Mouse (Mus musculus) midbrain, embryonic 14.5 days (tissue): ENCODE data around the gene 2310061I04Rik. TPM values are rescaled to one million over a fixed set of nuclear protein-coding genes. Genes with fewer than 3 reads are reported as not detected.

Source experiments
- ATAC-seq: fragments of 200-750 bp; cut with Nextera tagmentation; 2 replicates; pipeline ENCODE4 v1.8.0; 2017; ENCODE audit warnings: moderate number of reproducible peaks, moderate library complexity; ENCODE audit not compliant: low FRiP score, low TSS enrichment
- DNase-seq: peaks from one replicate; pipeline ENCODE4 v3.0.0-alpha.2; 2015
- H3K27ac ChIP-seq: fragments of 300-500 bp; sonication (generic); replicated peaks from 2 replicates; pipeline ENCODE4 v1.5.1; 2014; ENCODE audit warnings: mild to moderate bottlenecking, low read depth, low read length, moderate library complexity
- H3K27me3 ChIP-seq: fragments of 300-500 bp; sonication (generic); 2 replicates; pipeline ENCODE4 v1.6.1; 2014; ENCODE audit warnings: low read length, control low read depth, mixed read lengths; ENCODE audit not compliant: control insufficient read depth, insufficient read depth
- H3K36me3 ChIP-seq: fragments of 300-500 bp; sonication (generic); 2 replicates; pipeline ENCODE4 v1.6.1; 2014; ENCODE audit warnings: low read length, control low read depth; ENCODE audit not compliant: control insufficient read depth, insufficient read depth
- H3K4me1 ChIP-seq: fragments of 300-500 bp; sonication (generic); 2 replicates; pipeline ENCODE4 v1.6.1; 2014; ENCODE audit warnings: mild to moderate bottlenecking, antibody characterized with exemption, low read length, control low read depth; ENCODE audit not compliant: control insufficient read depth, insufficient read depth
- H3K4me2 ChIP-seq: fragments of 300-500 bp; sonication (generic); 2 replicates; pipeline ENCODE4 v1.6.1; 2014; ENCODE audit warnings: mild to moderate bottlenecking, low read length, moderate library complexity
- H3K4me3 ChIP-seq: fragments of 300-500 bp; sonication (generic); replicated peaks from 2 replicates; pipeline ENCODE4 v1.5.1; 2014; ENCODE audit warnings: low read depth, low read length
- H3K9ac ChIP-seq: fragments of 300-500 bp; sonication (generic); replicated peaks from 2 replicates; pipeline ENCODE4 v1.6.1; 2014; ENCODE audit warnings: mild to moderate bottlenecking, low read length, moderate library complexity
- H3K9me3 ChIP-seq: fragments of 300-500 bp; sonication (generic); 2 replicates; pipeline ENCODE4 v1.6.1; 2016; ENCODE audit warnings: low read length, control low read depth, mixed read lengths; ENCODE audit not compliant: control insufficient read depth
- WGBS: fragments of 180-500 bp; shearing (Covaris S2); extraction: QIAGEN DNeasy Blood & Tissue Kit; methylation state at CpG from one replicate; pipeline ENCODE4 v1.1.7; 2014; 5-methylcytosine and 5-hydroxymethylcytosine counted together
- polyA plus RNA-seq: library from polyadenylated mRNA; unstranded; fragments of >200 nt; fragmentation: Nextera tagmentation; extraction: Ambion mirVana; gene quantifications from 2 replicates; pipeline ENCODE4 v1.2.1, GENCODE M21; 2014

2310061I04Rik gene
- polyA plus RNA-seq, 1 experiment from 2014 or later, result 50.7 TPM

DNA sequence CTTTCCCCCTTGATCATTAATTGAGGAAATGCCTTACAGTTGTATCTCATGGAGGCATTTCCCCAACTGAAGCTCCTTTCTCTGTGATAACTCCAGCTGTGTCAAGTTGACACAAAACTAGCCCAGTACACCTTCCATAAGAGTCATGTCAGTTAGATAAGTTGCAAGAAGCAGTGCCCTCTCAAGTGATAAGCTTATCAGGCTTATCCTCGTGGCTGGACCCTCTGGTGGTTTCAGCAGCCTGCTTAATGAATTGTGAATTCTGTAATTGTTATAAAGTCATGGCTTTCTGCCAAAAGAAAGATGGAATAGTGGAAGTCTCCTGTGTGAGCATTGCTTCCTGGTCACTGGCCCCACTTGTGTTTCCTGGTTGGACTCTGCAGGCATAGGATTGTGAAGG lies 30.2 kb upstream of the 2310061I04Rik start:
- no peak overlapping the region for H3K9ac ChIP-seq
- H3K27ac ChIP-seq, result no peak overlapping the region
- H3K4me3 ChIP-seq, result no peak overlapping the region
- no peak for DNase-seq
- H3K9me3 ChIP-seq, result no peaks in the 10 kb centered on the region
- no peaks in the 10 kb centered on the region for H3K4me1 ChIP-seq
- H3K4me2 ChIP-seq, result no peak overlapping the region
- H3K36me3 ChIP-seq, result peaks cover 81% of the 10 kb centered on the region
- 74% methylated on average over 1 of the region's 1 CpGs for WGBS
- ATAC-seq, result no peak
- H3K27me3 ChIP-seq, result no peaks in the 10 kb centered on the region

GRCm38 (mm10) chr17:35923281-35923680 lies 26.1 kb upstream of the 2310061I04Rik start:
- Histone ChIP-seq H3K9me3 (no peaks in the 10 kb centered on the region), H3K4me3 (no peak overlapping the region), H3K4me1 (peaks cover 30% of the 10 kb centered on the region), H3K4me2 (no peak overlapping the region), H3K36me3 (peaks cover 49% of the 10 kb centered on the region), H3K9ac (no peak overlapping the region), H3K27me3 (no peaks in the 10 kb centered on the region), H3K27ac (no peak overlapping the region)
- ATAC-seq (no peak), DNase-seq (no peak)
- WGBS, result 93% methylated on average over 4 of the region's 4 CpGs

GRCm38 (mm10) chr17:35922566-35922965 lies 25.3 kb upstream of the 2310061I04Rik start:
- no peak overlapping the region for H3K4me3 ChIP-seq
- no peak overlapping the region for H3K27ac ChIP-seq
- H3K9me3 ChIP-seq, result no peaks in the 10 kb centered on the region
- peaks cover 42% of the 10 kb centered on the region for H3K36me3 ChIP-seq
- H3K9ac ChIP-seq, result no peak overlapping the region; the same call in 1 of the 2 replicates
- H3K4me2 ChIP-seq, result no peak overlapping the region
- DNase-seq (no peak), ATAC-seq (no peak)
- no peaks in the 10 kb centered on the region for H3K27me3 ChIP-seq
- peaks cover 30% of the 10 kb centered on the region for H3K4me1 ChIP-seq
- WGBS, result 93% methylated on average over 3 of the region's 3 CpGs

GRCm38 (mm10) chr17:35921710-35922109 lies 24.5 kb upstream of the 2310061I04Rik start:
- H3K9ac ChIP-seq, result no peak overlapping the region
- DNase-seq (no peak), ATAC-seq (no peak)
- H3K36me3 ChIP-seq, result peaks cover 36% of the 10 kb centered on the region
- H3K4me1 ChIP-seq, result peaks cover 30% of the 10 kb centered on the region
- no peaks in the 10 kb centered on the region for H3K27me3 ChIP-seq
- WGBS, result 86% methylated on average over 4 of the region's 4 CpGs
- peak overlapping the region; percentile 92; the same call in 1 of the 2 replicates for H3K27ac ChIP-seq
- H3K4me2 ChIP-seq, result no peak overlapping the region
- no peak overlapping the region for H3K4me3 ChIP-seq
- no peaks in the 10 kb centered on the region for H3K9me3 ChIP-seq

DNA sequence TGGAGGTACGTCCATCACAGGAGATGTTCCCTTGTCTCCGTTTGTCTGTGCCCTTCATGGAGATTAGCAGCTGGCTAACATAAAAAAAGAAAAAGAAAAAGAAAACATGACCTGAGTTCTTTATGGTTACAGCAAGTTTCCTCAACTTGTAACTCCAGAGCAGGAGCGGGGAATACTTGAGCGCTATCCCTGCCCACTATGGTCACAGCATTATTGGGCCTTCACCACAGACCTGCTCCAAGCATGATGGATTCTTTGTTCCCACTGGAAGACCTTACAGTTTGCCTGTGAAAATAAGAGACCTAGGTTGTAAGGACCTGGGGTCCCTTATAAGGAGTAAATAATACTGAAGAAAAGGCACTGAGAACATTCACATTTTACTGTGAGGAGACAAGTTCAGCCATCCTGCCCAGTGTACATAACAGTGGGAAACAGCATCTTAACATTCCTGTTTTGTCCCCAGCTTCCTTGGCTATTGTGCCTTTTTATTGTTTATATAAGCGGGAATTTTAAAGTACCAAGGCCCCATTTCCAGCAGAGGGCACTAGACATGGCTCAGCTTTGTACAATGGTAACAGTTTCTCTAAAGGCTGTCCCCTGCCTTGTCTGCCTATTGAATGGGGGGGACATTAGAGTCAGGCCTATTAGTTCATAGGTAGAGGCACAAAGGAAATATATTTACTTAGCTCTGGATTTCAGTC lies 23.8 kb upstream of the 2310061I04Rik start:
- no peak for ATAC-seq
- 72% methylated on average over 5 of the region's 5 CpGs for WGBS
- peaks cover 29% of the 10 kb centered on the region for H3K36me3 ChIP-seq

DNA sequence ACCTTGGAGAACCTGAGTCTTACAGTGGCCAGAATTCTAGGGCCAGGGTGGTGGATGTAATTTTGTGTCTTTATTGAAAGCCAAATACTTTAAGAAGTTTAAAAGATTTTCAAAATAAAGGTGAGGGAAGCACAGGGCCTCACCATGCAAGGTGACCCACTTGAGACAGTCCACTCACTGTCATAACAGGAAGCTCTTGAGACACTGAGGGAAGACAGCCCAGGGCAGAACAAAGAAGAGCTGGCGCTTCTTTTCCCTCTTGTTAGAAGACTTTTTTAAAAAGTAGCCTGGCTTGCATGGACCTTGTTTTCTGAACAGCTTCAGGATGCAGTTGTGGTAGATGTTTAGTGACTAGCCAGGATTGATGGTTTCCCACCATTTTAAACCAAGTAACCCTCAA lies 23.2 kb upstream of the 2310061I04Rik start:
- Histone ChIP-seq H3K4me3 (peak overlapping the region; percentile 79; the same call in 1 of the 2 replicates), H3K9ac (peak overlapping the region; percentile 59), H3K9me3 (no peaks in the 10 kb centered on the region), H3K4me2 (peak overlapping the region; percentile 65), H3K27ac (peak overlapping the region; percentile 92), H3K4me1 (peaks cover 33% of the 10 kb centered on the region), H3K27me3 (no peaks in the 10 kb centered on the region), H3K36me3 (peaks cover 23% of the 10 kb centered on the region)
- ATAC-seq (no peak), DNase-seq (peak; percentile 12)
- WGBS, result 63% methylated on average over 1 of the region's 1 CpGs

More for the DNA sequence above, 23.8 kb upstream of the 2310061I04Rik start:
- H3K9me3 ChIP-seq, result no peaks in the 10 kb centered on the region
- DNase-seq, result peak; percentile 81
- H3K9ac ChIP-seq, result peak overlapping the region; percentile 17; the same call in 1 of the 2 replicates
- H3K4me2 ChIP-seq, result peak overlapping the region; percentile 65
- peak overlapping the region; percentile 92 for H3K27ac ChIP-seq
- no peak overlapping the region for H3K4me3 ChIP-seq
- peaks cover 30% of the 10 kb centered on the region for H3K4me1 ChIP-seq
- no peaks in the 10 kb centered on the region for H3K27me3 ChIP-seq

DNA sequence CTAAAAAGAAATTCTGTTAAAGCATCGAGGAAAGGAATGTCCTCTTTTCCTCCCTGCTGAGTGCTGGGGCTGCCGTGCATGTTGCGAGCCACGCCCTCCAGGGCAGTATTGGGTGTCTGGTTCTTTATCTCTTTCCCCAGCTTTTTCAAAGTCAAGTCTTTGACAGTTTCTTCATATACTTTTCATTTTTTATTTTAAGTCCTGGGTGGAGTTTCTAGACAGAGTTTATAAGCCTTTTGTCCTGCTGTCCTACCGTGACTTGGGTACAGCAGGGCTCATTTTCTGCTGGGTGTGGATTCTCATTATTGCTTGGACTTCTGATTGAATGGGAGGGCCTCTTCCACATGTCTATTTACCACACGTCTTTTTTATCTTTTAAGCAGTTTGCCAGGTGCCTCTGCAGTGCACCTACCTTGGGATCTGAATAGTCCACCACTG lies 22.7 kb upstream of the 2310061I04Rik start:
- Histone ChIP-seq H3K4me2 (peak overlapping the region; percentile 65), H3K36me3 (peaks cover 18% of the 10 kb centered on the region), H3K9ac (peak overlapping the region; percentile 59), H3K9me3 (no peaks in the 10 kb centered on the region), H3K27ac (peak overlapping the region; percentile 92), H3K27me3 (no peaks in the 10 kb centered on the region), H3K4me3 (peak overlapping the region; percentile 79), H3K4me1 (peaks cover 34% of the 10 kb centered on the region)
- DNase-seq (peak; percentile 42), ATAC-seq (no peak)
- WGBS, result 40% methylated on average over 6 of the region's 6 CpGs

DNA sequence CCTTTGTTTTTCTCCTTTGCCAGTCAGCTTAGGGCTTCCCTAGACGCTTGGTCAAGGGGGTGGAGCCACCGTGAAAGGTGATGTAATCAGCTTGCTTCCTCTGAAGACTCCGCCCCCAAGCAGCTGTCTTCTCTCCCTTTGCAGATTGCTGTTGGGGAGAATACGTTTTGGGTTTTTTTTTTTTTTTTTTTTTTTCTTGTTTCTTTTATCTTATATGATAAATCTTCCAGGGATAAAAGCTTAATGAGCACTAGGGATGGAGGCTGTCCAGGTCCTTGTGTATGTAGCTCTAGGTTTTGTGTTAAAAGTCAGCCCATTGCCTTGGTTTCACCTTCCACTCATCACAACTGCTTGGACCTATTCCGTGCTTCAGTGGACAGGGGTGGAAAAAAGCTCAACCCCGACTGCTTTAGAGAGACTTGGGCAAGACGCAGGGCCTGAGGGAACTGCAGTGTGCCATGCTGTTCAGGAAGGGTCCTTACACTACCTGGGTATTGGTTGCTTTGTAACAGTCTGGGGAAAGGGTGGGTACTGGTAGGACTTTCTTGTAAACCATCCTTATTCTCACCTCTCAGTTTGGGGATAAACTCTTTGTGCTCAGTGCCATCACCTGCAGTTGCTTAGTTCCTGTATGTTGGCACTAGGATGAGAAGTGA lies 22.0 kb upstream of the 2310061I04Rik start:
- no peaks in the 10 kb centered on the region for H3K9me3 ChIP-seq
- H3K36me3 ChIP-seq, result peaks cover 11% of the 10 kb centered on the region
- H3K4me3 ChIP-seq, result peak overlapping the region; percentile 79
- peak; percentile 51 for ATAC-seq
- H3K4me1 ChIP-seq, result peaks cover 34% of the 10 kb centered on the region
- H3K4me2 ChIP-seq, result peak overlapping the region; percentile 65
- H3K27ac ChIP-seq, result peak overlapping the region; percentile 92
- WGBS, result 5% methylated on average over 7 of the region's 7 CpGs
- H3K27me3 ChIP-seq, result no peaks in the 10 kb centered on the region
- DNase-seq, result peak; percentile 98
- H3K9ac ChIP-seq, result peak overlapping the region; percentile 99
